Mouse (Mus musculus) embryonic facial prominence, embryonic 13.5 days (tissue): ENCODE measurements at regions not wholly inside any gene's neighbourhood (a gene's known extent, or its start where the extent isn't known, plus 50 kb on each side); places are given as distances from the start of the nearest gene placed in this dataset.

Experiments
- ATAC-seq: fragments of 200-750 bp; cut with Nextera tagmentation; 2 replicates; pipeline ENCODE4 v1.8.0; 2017; ENCODE audit warnings: low read depth; ENCODE audit not compliant: insufficient number of reproducible peaks, insufficient read depth, low FRiP score, low TSS enrichment
- H3K27ac ChIP-seq: fragments of 300-500 bp; sonication (generic); 2 replicates; pipeline ENCODE4 v1.5.1; 2015; ENCODE audit warnings: moderate library complexity, mild to moderate bottlenecking, inconsistent platforms
- H3K27me3 ChIP-seq: fragments of 300-500 bp; sonication (generic); 2 replicates; pipeline ENCODE4 v1.6.1; 2015; ENCODE audit warnings: mild to moderate bottlenecking, inconsistent platforms
- H3K36me3 ChIP-seq: fragments of 300-500 bp; sonication (generic); 2 replicates; pipeline ENCODE4 v1.6.1; 2015; ENCODE audit warnings: mild to moderate bottlenecking, inconsistent platforms
- H3K4me1 ChIP-seq: fragments of 300-500 bp; sonication (generic); 2 replicates; pipeline ENCODE4 v1.6.1; 2015; ENCODE audit warnings: inconsistent platforms
- H3K4me2 ChIP-seq: fragments of 300-500 bp; sonication (generic); 2 replicates; pipeline ENCODE4 v1.6.1; 2015; ENCODE audit warnings: moderate library complexity, mild to moderate bottlenecking, inconsistent platforms
- H3K4me3 ChIP-seq: fragments of 300-500 bp; sonication (generic); 2 replicates; pipeline ENCODE4 v1.5.1; 2015; ENCODE audit warnings: mild to moderate bottlenecking, inconsistent platforms
- H3K9ac ChIP-seq: fragments of 300-500 bp; sonication (generic); 2 replicates; pipeline ENCODE4 v1.6.1; 2015; ENCODE audit warnings: mild to moderate bottlenecking, inconsistent platforms
- H3K9me3 ChIP-seq: fragments of 300-500 bp; sonication (generic); 2 replicates; pipeline ENCODE4 v1.6.1; 2016; ENCODE audit warnings: inconsistent platforms
- WGBS: fragments of 180-500 bp; shearing (Covaris S2); methylation state at CpG from one replicate; pipeline ENCODE4 v1.1.7; 2015; ENCODE audit warnings: mixed read lengths; 5-methylcytosine and 5-hydroxymethylcytosine counted together

DNA sequence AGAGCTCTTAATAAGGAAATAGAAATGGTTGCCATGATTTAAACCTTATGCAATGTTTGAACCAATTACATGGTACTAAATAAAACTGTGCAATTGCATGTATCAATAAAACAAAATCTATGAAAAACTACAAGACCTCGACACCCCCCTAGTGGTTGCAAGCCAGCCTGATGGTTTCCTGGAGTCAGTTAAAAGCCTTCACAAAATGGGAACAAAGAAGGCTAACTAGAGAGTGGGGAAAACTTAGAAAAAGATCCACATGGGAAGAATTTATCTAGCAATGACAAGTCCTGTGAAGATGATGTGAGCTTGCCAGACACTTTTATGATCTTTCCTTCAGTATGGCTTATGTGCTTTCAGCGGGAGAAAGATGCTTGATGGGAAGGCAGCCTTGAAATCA, 2926.3 kb upstream of the 5930422O12Rik start:
- no peak overlapping the region for H3K4me3 ChIP-seq
- H3K9me3 ChIP-seq = no peaks in the 10 kb centered on the region
- H3K27ac ChIP-seq = no peak overlapping the region
- no peaks in the 10 kb centered on the region for H3K4me1 ChIP-seq
- H3K36me3 ChIP-seq = no peaks in the 10 kb centered on the region
- no peaks in the 10 kb centered on the region for H3K27me3 ChIP-seq
- no peak overlapping the region for H3K9ac ChIP-seq
- H3K4me2 ChIP-seq = no peak overlapping the region
- no peak for ATAC-seq
- WGBS = 70% methylated on average over 2 of the region's 2 CpGs

GRCm38 (mm10) chr8:30511358-30511757, 2917.2 kb upstream of the 5930422O12Rik start:
- no peak overlapping the region for H3K4me2 ChIP-seq
- ATAC-seq = no peak
- H3K9me3 ChIP-seq = no peaks in the 10 kb centered on the region
- no peak overlapping the region for H3K4me3 ChIP-seq
- no peaks in the 10 kb centered on the region for H3K36me3 ChIP-seq
- peaks cover 6% of the 10 kb centered on the region for H3K4me1 ChIP-seq
- WGBS = 82% methylated on average over 2 of the region's 2 CpGs
- no peaks in the 10 kb centered on the region for H3K27me3 ChIP-seq
- H3K27ac ChIP-seq = no peak overlapping the region
- no peak overlapping the region for H3K9ac ChIP-seq

GRCm38 (mm10) chr8:30522806-30523462, 2905.6 kb upstream of the 5930422O12Rik start:
- Histone ChIP-seq H3K36me3 (no peaks in the 10 kb centered on the region), H3K9me3 (no peaks in the 10 kb centered on the region), H3K4me2 (no peak overlapping the region), H3K27ac (no peak overlapping the region), H3K27me3 (no peaks in the 10 kb centered on the region), H3K4me1 (no peaks in the 10 kb centered on the region), H3K9ac (no peak overlapping the region), H3K4me3 (no peak overlapping the region)
- no peak for ATAC-seq
- WGBS = 52% methylated on average over 10 of the region's 10 CpGs

GRCm38 (mm10) chr8:30532862-30533500, 2895.5 kb upstream of the 5930422O12Rik start:
- no peak for ATAC-seq
- Histone ChIP-seq H3K9ac (no peak overlapping the region), H3K9me3 (no peaks in the 10 kb centered on the region), H3K36me3 (no peaks in the 10 kb centered on the region), H3K4me1 (no peaks in the 10 kb centered on the region), H3K27me3 (no peaks in the 10 kb centered on the region), H3K4me3 (no peak overlapping the region), H3K4me2 (no peak overlapping the region), H3K27ac (no peak overlapping the region)
- 50% methylated on average over 3 of the region's 3 CpGs for WGBS

GRCm38 (mm10) chr8:30533501-30533870, 2895.0 kb upstream of the 5930422O12Rik start:
- no peak overlapping the region for H3K4me2 ChIP-seq
- 76% methylated on average over 3 of the region's 3 CpGs for WGBS
- no peak for ATAC-seq
- no peak overlapping the region for H3K4me3 ChIP-seq
- H3K27me3 ChIP-seq = no peaks in the 10 kb centered on the region
- H3K9ac ChIP-seq = no peak overlapping the region
- H3K4me1 ChIP-seq = no peaks in the 10 kb centered on the region
- no peaks in the 10 kb centered on the region for H3K9me3 ChIP-seq
- H3K27ac ChIP-seq = no peak overlapping the region
- no peaks in the 10 kb centered on the region for H3K36me3 ChIP-seq

DNA sequence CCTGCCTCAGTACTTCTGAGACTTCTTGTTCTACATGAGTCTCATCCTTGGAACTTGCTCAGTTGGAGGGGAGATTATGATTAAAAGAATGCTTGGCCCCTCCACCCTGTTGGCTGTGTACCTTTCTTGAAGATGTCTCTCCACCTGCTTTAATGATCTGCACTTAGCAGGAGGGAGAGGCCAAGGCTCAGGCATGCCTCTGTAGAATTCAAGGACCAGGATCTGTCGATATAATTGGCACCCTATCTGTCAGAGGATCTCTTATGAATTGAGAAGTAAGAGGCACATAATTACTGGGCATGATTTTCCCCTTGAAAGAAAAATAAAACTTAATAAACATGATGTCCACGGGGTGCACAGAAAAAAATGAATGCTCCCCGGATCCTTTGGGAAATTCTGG, 2893.1 kb upstream of the 5930422O12Rik start:
- Histone ChIP-seq H3K9me3 (no peaks in the 10 kb centered on the region), H3K9ac (no peak overlapping the region), H3K27ac (no peak overlapping the region), H3K36me3 (no peaks in the 10 kb centered on the region), H3K4me2 (no peak overlapping the region), H3K4me1 (no peaks in the 10 kb centered on the region), H3K27me3 (no peaks in the 10 kb centered on the region), H3K4me3 (no peak overlapping the region)
- 75% methylated on average over 3 of the region's 3 CpGs for WGBS
- ATAC-seq = no peak

DNA sequence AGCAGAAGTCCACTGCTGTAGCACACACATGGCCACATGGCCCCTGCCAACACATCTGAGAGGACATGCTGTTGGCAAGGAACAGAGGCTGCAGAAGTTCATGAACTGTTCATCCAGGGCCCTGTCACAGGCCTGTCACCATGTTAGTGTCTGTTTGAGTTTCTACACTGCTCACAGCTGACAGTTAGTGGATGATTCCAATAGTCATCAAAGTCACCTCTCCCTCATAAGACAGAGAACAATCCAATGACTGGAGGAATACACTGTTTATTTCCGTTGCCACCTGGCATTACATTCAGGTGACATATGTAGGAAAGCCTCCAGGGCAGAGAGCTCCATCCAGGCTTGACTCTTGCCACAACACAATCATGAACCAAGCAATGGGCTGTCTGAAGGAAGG, 2886.3 kb upstream of the 5930422O12Rik start:
- H3K4me2 ChIP-seq = no peak overlapping the region
- no peak overlapping the region for H3K27ac ChIP-seq
- no peak overlapping the region for H3K4me3 ChIP-seq
- H3K9ac ChIP-seq = no peak overlapping the region
- no peaks in the 10 kb centered on the region for H3K36me3 ChIP-seq
- no peaks in the 10 kb centered on the region for H3K4me1 ChIP-seq
- H3K27me3 ChIP-seq = 0 out of 2 replicates have a peak, but pooled peaks cover 4% of the 10 kb centered on the region
- H3K9me3 ChIP-seq = no peaks in the 10 kb centered on the region
- no peak for ATAC-seq
- 74% methylated on average over 1 of the region's 1 CpGs for WGBS

DNA sequence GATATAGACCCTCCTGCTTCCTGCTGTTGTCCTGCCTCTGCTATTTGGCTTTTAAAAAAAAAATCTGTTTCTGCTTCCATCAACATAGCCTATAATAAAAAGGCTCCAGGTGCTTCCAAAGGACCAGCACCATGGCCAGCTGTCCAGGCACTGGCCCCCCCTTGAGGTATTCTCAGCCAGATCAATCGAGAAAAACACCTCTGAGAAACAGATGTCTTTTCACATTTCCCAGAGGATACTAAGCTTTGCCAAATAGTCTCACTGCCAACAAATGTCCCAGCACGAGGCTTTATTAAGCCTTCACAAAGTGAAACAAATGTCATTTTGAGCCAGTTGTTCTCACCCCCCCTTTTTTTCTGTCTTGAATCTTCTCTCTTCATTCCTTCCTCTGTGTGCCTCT, 2880.7 kb upstream of the 5930422O12Rik start:
- WGBS = 43% methylated on average over 2 of the region's 2 CpGs
- no peaks in the 10 kb centered on the region for H3K27me3 ChIP-seq
- no peak overlapping the region for H3K27ac ChIP-seq
- no peak overlapping the region for H3K9ac ChIP-seq
- no peaks in the 10 kb centered on the region for H3K9me3 ChIP-seq
- no peaks in the 10 kb centered on the region for H3K36me3 ChIP-seq
- H3K4me1 ChIP-seq = no peaks in the 10 kb centered on the region
- no peak for ATAC-seq
- H3K4me2 ChIP-seq = no peak overlapping the region
- no peak overlapping the region for H3K4me3 ChIP-seq

DNA sequence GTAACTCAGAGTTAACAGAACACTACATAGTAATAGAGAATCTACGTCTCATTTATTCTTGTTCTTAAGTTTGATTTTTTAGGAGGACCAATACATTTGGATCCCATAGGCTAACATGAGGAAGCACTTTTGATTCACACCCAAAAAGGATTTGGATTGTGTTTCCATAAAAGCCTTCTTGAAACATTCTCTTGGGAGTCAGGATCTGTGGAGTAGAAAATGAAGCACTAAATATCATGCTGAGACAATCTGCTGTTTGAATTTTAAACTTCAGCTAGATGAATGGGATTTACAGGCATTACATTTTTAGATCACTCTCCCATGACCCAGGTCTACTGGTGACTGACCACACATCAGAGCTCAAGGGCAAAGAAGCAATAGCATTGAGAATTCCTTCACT, 2877.5 kb upstream of the 5930422O12Rik start:
- H3K4me2 ChIP-seq = no peak overlapping the region
- WGBS = 77% methylated on average over 1 of the region's 1 CpGs
- H3K9ac ChIP-seq = no peak overlapping the region
- H3K27ac ChIP-seq = no peak overlapping the region
- H3K4me3 ChIP-seq = no peak overlapping the region
- no peaks in the 10 kb centered on the region for H3K27me3 ChIP-seq
- H3K9me3 ChIP-seq = no peaks in the 10 kb centered on the region
- no peak for ATAC-seq
- H3K36me3 ChIP-seq = no peaks in the 10 kb centered on the region
- H3K4me1 ChIP-seq = no peaks in the 10 kb centered on the region

DNA sequence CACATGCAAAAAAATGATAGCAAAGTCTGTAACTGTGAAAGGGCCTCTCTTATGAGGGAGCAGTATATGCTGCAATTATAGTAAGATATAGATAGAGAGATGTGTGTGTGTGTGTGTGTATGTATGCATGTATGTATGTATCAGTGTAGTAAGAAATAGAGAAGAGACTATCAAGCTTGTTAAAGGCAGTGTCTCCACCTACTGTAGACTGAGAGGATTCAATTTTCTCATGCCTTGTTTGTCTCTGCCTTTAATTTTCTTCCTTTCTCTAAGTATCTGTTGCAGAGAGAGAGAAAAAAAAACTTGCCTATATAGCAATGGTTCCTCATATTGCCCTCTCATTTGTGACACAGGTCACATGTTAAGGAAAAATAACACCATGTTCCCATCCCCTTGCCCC, 2871.1 kb upstream of the 5930422O12Rik start:
- peaks cover 20% of the 10 kb centered on the region for H3K4me1 ChIP-seq
- no peak overlapping the region for H3K4me2 ChIP-seq
- no peaks in the 10 kb centered on the region for H3K9me3 ChIP-seq
- no peak overlapping the region for H3K27ac ChIP-seq
- H3K36me3 ChIP-seq = no peaks in the 10 kb centered on the region
- no peak overlapping the region for H3K4me3 ChIP-seq
- no peaks in the 10 kb centered on the region for H3K27me3 ChIP-seq
- ATAC-seq = no peak
- no peak overlapping the region for H3K9ac ChIP-seq

- Histone ChIP-seq H3K9ac (no peak overlapping the region), H3K27me3 (no peaks in the 10 kb centered on the region), H3K9me3 (no peaks in the 10 kb centered on the region), H3K4me1 (peaks cover 20% of the 10 kb centered on the region), H3K27ac (peak overlapping the region; percentile 74), H3K4me2 (peak overlapping the region; percentile 23), H3K4me3 (no peak overlapping the region), H3K36me3 (no peaks in the 10 kb centered on the region)
- peak; percentile 78 for ATAC-seq
- WGBS = 16% methylated on average over 8 of the region's 8 CpGs
These were observed 2866.9 kb upstream of the 5930422O12Rik start for GRCm38 (mm10) chr8:30561323-30562207.

GRCm38 (mm10) chr8:30569799-30570198, 2858.7 kb upstream of the 5930422O12Rik start:
- H3K27me3 ChIP-seq = no peaks in the 10 kb centered on the region
- H3K36me3 ChIP-seq = no peaks in the 10 kb centered on the region
- H3K9ac ChIP-seq = no peak overlapping the region
- no peak overlapping the region for H3K4me2 ChIP-seq
- H3K4me1 ChIP-seq = peaks cover 6% of the 10 kb centered on the region; the same call in 1 of the 2 replicates
- H3K4me3 ChIP-seq = no peak overlapping the region
- H3K27ac ChIP-seq = no peak overlapping the region
- H3K9me3 ChIP-seq = no peaks in the 10 kb centered on the region
- WGBS = 76% methylated on average over 3 of the region's 3 CpGs
- ATAC-seq = no peak
